Mouse (Mus musculus) MEL (cell line): ENCODE data around the gene Erbb4. TPM values are rescaled to one million over a fixed set of nuclear protein-coding genes. Genes with fewer than 3 reads are reported as not detected.

Experiments used
- DNase-seq: peaks from one replicate; pipeline ENCODE4 v3.0.0; 2011; ENCODE audit warnings: low read depth, low spot score
- H3K27ac ChIP-seq: 2 replicates; pipeline ENCODE4 v1.5.1; 2012; ENCODE audit warnings: low read depth, mild to moderate bottlenecking, control low read depth, low read length, moderate library complexity; ENCODE audit not compliant: control insufficient read depth
- H3K27me3 ChIP-seq, 2 experiments: fragments of 150-350 bp in 1 of 2; sonication (generic) in 1 of 2; 2 replicates each; pipeline ENCODE4 v1.6.1; 2012; ENCODE audit warnings: low read length in 2 of 2, mild to moderate bottlenecking in 2 of 2, improper control_type of control experiment in 1 of 2, moderate library complexity in 1 of 2; ENCODE audit not compliant: insufficient read depth in 2 of 2, control insufficient read depth in 1 of 2
- H3K36me3 ChIP-seq, 2 experiments: 2 replicates each; pipeline ENCODE4 v1.6.1; 2012 to 2014; ENCODE audit warnings: low read length in 2 of 2, improper control_type of control experiment in 1 of 2, inconsistent platforms in 1 of 2, mild to moderate bottlenecking in 1 of 2; ENCODE audit not compliant: insufficient read depth in 2 of 2, control insufficient read depth in 1 of 2
- H3K4me1 ChIP-seq, 2 experiments: fragments of 150-350 bp in 1 of 2; sonication (generic) in 1 of 2; 2 replicates each; pipeline ENCODE4 v1.6.1; 2012; ENCODE audit warnings: low read length in 2 of 2, improper control_type of control experiment in 1 of 2, mild to moderate bottlenecking in 1 of 2; ENCODE audit not compliant: insufficient read depth in 2 of 2, control insufficient read depth in 1 of 2
- H3K4me3 ChIP-seq, 2 experiments: fragments of 150-350 bp in 1 of 2; sonication (generic) in 1 of 2; 2 replicates each; pipeline ENCODE4 v1.5.1; 2012; ENCODE audit warnings: low read depth in 2 of 2, low read length in 2 of 2, mild to moderate bottlenecking in 2 of 2, moderate library complexity in 2 of 2, control low read depth in 1 of 2, improper control_type of control experiment in 1 of 2; ENCODE audit not compliant: control insufficient read depth in 1 of 2, insufficient read depth in 1 of 2
- H3K79me2 ChIP-seq: 2 replicates; pipeline ENCODE4 v1.6.1; 2012; ENCODE audit warnings: mild to moderate bottlenecking, low read length, moderate library complexity; ENCODE audit not compliant: control insufficient read depth, poor library complexity, insufficient read depth
- H3K9ac ChIP-seq: 2 replicates; pipeline ENCODE4 v1.6.1; 2012; ENCODE audit warnings: low read depth, mild to moderate bottlenecking, control low read depth, low read length, moderate library complexity; ENCODE audit not compliant: control insufficient read depth, poor library complexity, severe bottlenecking
- H3K9me3 ChIP-seq: fragments of 150-350 bp; sonication (generic); replicated peaks from 2 replicates; pipeline ENCODE4 v1.6.1; 2012; ENCODE audit warnings: mild to moderate bottlenecking, low read length, improper control_type of control experiment, moderate library complexity; ENCODE audit not compliant: insufficient read depth
- BHLHE40 ChIP-seq: IDR thresholded peaks from 2 replicates; pipeline ENCODE4 v1.6.1; 2012; ENCODE audit warnings: low read depth, mild to moderate bottlenecking, inconsistent platforms, low read length, improper control_type of control experiment, borderline replicate concordance
- CHD1 ChIP-seq: IDR thresholded peaks from 2 replicates; pipeline ENCODE4 v1.6.1; 2012; ENCODE audit warnings: low read depth, mild to moderate bottlenecking, inconsistent platforms, low read length, improper control_type of control experiment
- CHD2 ChIP-seq: IDR thresholded peaks from 2 replicates; pipeline ENCODE4 v1.6.1; 2011; ENCODE audit warnings: low read length, improper control_type of control experiment
- CTCF ChIP-seq, 3 experiments: IDR thresholded peaks in 2 of 3; conservative IDR thresholded peaks in 1 of 3; 2 replicates each; pipeline ENCODE4 v1.5.1; 2011 to 2012; ENCODE audit warnings: low read length in 3 of 3, low read depth in 2 of 3, mild to moderate bottlenecking in 2 of 3, improper control_type of control experiment in 1 of 3, inconsistent platforms in 1 of 3, mixed read lengths in 1 of 3, moderate library complexity in 1 of 3; ENCODE audit not compliant: control insufficient read depth in 1 of 3, insufficient read depth in 1 of 3, poor library complexity in 1 of 3, severe bottlenecking in 1 of 3
- E2F4 ChIP-seq: IDR thresholded peaks from 2 replicates; pipeline ENCODE4 v1.6.1; 2011; ENCODE audit warnings: low read depth, low read length, improper control_type of control experiment, borderline replicate concordance
- ELF1 ChIP-seq: IDR thresholded peaks from 2 replicates; pipeline ENCODE4 v1.6.1; 2014; ENCODE audit warnings: low read depth, mild to moderate bottlenecking, inconsistent platforms, low read length, improper control_type of control experiment, moderate library complexity
- GABPA ChIP-seq: IDR thresholded peaks from 2 replicates; pipeline ENCODE4 v1.6.1; 2012; ENCODE audit warnings: low read depth, mild to moderate bottlenecking, inconsistent platforms, low read length, improper control_type of control experiment, moderate library complexity
- HCFC1 ChIP-seq: IDR thresholded peaks from 2 replicates; pipeline ENCODE4 v1.6.1; 2012; ENCODE audit warnings: low read depth, mild to moderate bottlenecking, inconsistent platforms, low read length, improper control_type of control experiment, moderate library complexity
- JUND ChIP-seq: IDR thresholded peaks from 2 replicates; pipeline ENCODE4 v1.6.1; 2011; ENCODE audit warnings: low read depth, mild to moderate bottlenecking, improper control_type of control experiment, low read length
- MAFK ChIP-seq: IDR thresholded peaks from 2 replicates; pipeline ENCODE4 v1.6.1; 2011; ENCODE audit warnings: low read depth, mild to moderate bottlenecking, low read length, improper control_type of control experiment, borderline replicate concordance
- MAX ChIP-seq: IDR thresholded peaks from 2 replicates; pipeline ENCODE4 v1.6.1; 2011; ENCODE audit warnings: low read length, improper control_type of control experiment
- MAZ ChIP-seq: IDR thresholded peaks from 2 replicates; pipeline ENCODE4 v1.6.1; 2012; ENCODE audit warnings: low read depth, mild to moderate bottlenecking, inconsistent platforms, low read length, improper control_type of control experiment
- MXI1 ChIP-seq: IDR thresholded peaks from 2 replicates; pipeline ENCODE4 v1.6.1; 2011; ENCODE audit warnings: mild to moderate bottlenecking, low read depth, low read length, improper control_type of control experiment
- MYC ChIP-seq: IDR thresholded peaks from 2 replicates; pipeline ENCODE4 v1.6.1; 2011; ENCODE audit warnings: low read depth, mild to moderate bottlenecking, low read length, improper control_type of control experiment, moderate library complexity
- NRF1 ChIP-seq: IDR thresholded peaks from 2 replicates; pipeline ENCODE4 v1.6.1; 2014; ENCODE audit warnings: low read depth, mild to moderate bottlenecking, inconsistent platforms, low read length, improper control_type of control experiment, moderate library complexity; ENCODE audit not compliant: poor library complexity, insufficient read depth, severe bottlenecking
- POLR2A ChIP-seq, 2 experiments: IDR thresholded peaks; 2 replicates each; pipeline ENCODE4 v1.6.1; 2011 to 2012; ENCODE audit warnings: low read length in 2 of 2, mild to moderate bottlenecking in 2 of 2, control low read depth in 1 of 2, improper control_type of control experiment in 1 of 2, low read depth in 1 of 2, moderate library complexity in 1 of 2; ENCODE audit not compliant: control insufficient read depth in 1 of 2, insufficient read depth in 1 of 2, poor library complexity in 1 of 2
- POLR2AphosphoS2 ChIP-seq: IDR thresholded peaks from 2 replicates; pipeline ENCODE4 v1.6.1; 2011; ENCODE audit warnings: low read length, improper control_type of control experiment
- POLR2AphosphoS5 ChIP-seq: IDR thresholded peaks from 2 replicates; pipeline ENCODE4 v1.6.1; 2012; ENCODE audit warnings: low read depth, borderline replicate concordance, mild to moderate bottlenecking, inconsistent platforms, low read length, moderate library complexity, mixed read lengths
- RCOR1 ChIP-seq: IDR thresholded peaks from 2 replicates; pipeline ENCODE4 v1.6.1; 2012; ENCODE audit warnings: low read depth, mild to moderate bottlenecking, inconsistent platforms, low read length, improper control_type of control experiment
- SMC3 ChIP-seq: IDR thresholded peaks from 2 replicates; pipeline ENCODE4 v1.6.1; 2011; ENCODE audit warnings: low read depth, low read length, improper control_type of control experiment
- TBP ChIP-seq: IDR thresholded peaks from 2 replicates; pipeline ENCODE4 v1.8.0; 2011; ENCODE audit warnings: low read depth, low read length, improper control_type of control experiment
- UBTF ChIP-seq: IDR thresholded peaks from 2 replicates; pipeline ENCODE4 v1.6.1; 2012; ENCODE audit warnings: low read depth, mild to moderate bottlenecking, inconsistent platforms, low read length, improper control_type of control experiment, moderate library complexity, borderline replicate concordance; ENCODE audit not compliant: insufficient read depth
- USF1 ChIP-seq: IDR thresholded peaks from 2 replicates; pipeline ENCODE4 v1.6.1; 2014; ENCODE audit warnings: low read depth, mild to moderate bottlenecking, inconsistent platforms, low read length, improper control_type of control experiment, moderate library complexity
- USF2 ChIP-seq, 2 experiments: IDR thresholded peaks; 2 replicates each; pipeline ENCODE4 v1.6.1; 2011 to 2012; ENCODE audit warnings: improper control_type of control experiment in 2 of 2, low read length in 2 of 2, borderline replicate concordance in 1 of 2, inconsistent platforms in 1 of 2, low read depth in 1 of 2, mild to moderate bottlenecking in 1 of 2; ENCODE audit not compliant: insufficient read depth in 1 of 2
- ZC3H11A ChIP-seq: IDR thresholded peaks from 2 replicates; pipeline ENCODE4 v1.6.1; 2012; ENCODE audit warnings: low read depth, mild to moderate bottlenecking, inconsistent platforms, low read length, improper control_type of control experiment
- polyA plus RNA-seq, 2 experiments: library from polyadenylated mRNA; stranded (reverse) in 1 of 2; unstranded in 1 of 2; fragments of >175 nt in 1 of 2; fragments of >200 nt in 1 of 2; gene quantifications; 2 replicates each; pipeline versions ENCODE4 v1.2.1 to v1.2.4; 2012; ENCODE audit warnings: low replicate concordance in 2 of 2, low read depth in 1 of 2; ENCODE audit not compliant: insufficient read length in 2 of 2, insufficient read depth in 1 of 2, missing spikeins in 1 of 2
- total RNA-seq: library from RNA; depleted of rRNA; stranded (reverse); fragments of 300-350 nt; gene quantifications from 2 replicates; pipeline ENCODE4 v1.2.3, GENCODE M21; 2012

Gene Erbb4
- total and polyA plus RNA-seq, 3 experiments = not detected

- TF ChIP-seq USF1 (no peak), MAZ (no peak), POLR2AphosphoS5 (no peak), CTCF (IDR thresholded peaks at IDR 0.05 in 2 of 3, conservative IDR thresholded peaks at IDR 0.05 in 1 of 3; ENCODE audit: control insufficient read depth in 1 of 3, insufficient read depth in 1 of 3, low read depth in 2 of 3, low read length in 3 of 3, poor library complexity in 1 of 3, severe bottlenecking in 1 of 3) (no peak), MXI1 (no peak)
- H3K4me3 ChIP-seq = no peak overlapping the region
- H3K4me1 ChIP-seq = no peaks in the 10 kb centered on the region
- H3K27ac ChIP-seq = no peak overlapping the region
- no peaks in the 10 kb centered on the region for H3K79me2 ChIP-seq
- H3K27me3 ChIP-seq = no peaks in the 10 kb centered on the region
- no peaks in the 10 kb centered on the region for H3K36me3 ChIP-seq
- no peak overlapping the region for H3K9ac ChIP-seq
- no peak for DNase-seq
- H3K9me3 ChIP-seq = no peaks in the 10 kb centered on the region
Measured at GRCm38 (mm10) chr1:68573851-68574540, 533.9 kb downstream of the Erbb4 start.

- Histone ChIP-seq H3K27me3 (no peaks in the 10 kb centered on the region), H3K9ac (no peak overlapping the region), H3K4me3 (no peak overlapping the region), H3K9me3 (no peaks in the 10 kb centered on the region), H3K36me3 (no peaks in the 10 kb centered on the region), H3K27ac (no peak overlapping the region), H3K4me1 (no peaks in the 10 kb centered on the region), H3K79me2 (no peaks in the 10 kb centered on the region)
- no peak for DNase-seq
- no peak for TF ChIP-seq BHLHE40
- TF ChIP-seq ZC3H11A = no peak
- no peak for TF ChIP-seq POLR2A (IDR thresholded peaks at IDR 0.05; ENCODE audit: control insufficient read depth in 1 of 2, insufficient read depth in 1 of 2, low read depth in 1 of 2, low read length in 2 of 2, poor library complexity in 1 of 2)
- no peak for TF ChIP-seq USF2 (IDR thresholded peaks at IDR 0.05; ENCODE audit: borderline replicate concordance in 1 of 2, insufficient read depth in 1 of 2, low read depth in 1 of 2, low read length in 2 of 2)
- TF ChIP-seq CHD2 = no peak
- no peak for TF ChIP-seq ELF1
- TF ChIP-seq TBP = no peak
- TF ChIP-seq HCFC1 = no peak
- TF ChIP-seq E2F4 = no peak
- no peak for TF ChIP-seq MYC
Measured at GRCm38 (mm10) chr1:68570924-68571323, 536.9 kb downstream of the Erbb4 start.

- no peak overlapping the region for H3K9ac ChIP-seq
- H3K79me2 ChIP-seq = no peaks in the 10 kb centered on the region
- no peaks in the 10 kb centered on the region for H3K27me3 ChIP-seq
- no peaks in the 10 kb centered on the region for H3K4me1 ChIP-seq
- no peak for DNase-seq
- TF ChIP-seq E2F4 (no peak), POLR2A (IDR thresholded peaks at IDR 0.05; ENCODE audit: control insufficient read depth in 1 of 2, insufficient read depth in 1 of 2, low read depth in 1 of 2, low read length in 2 of 2, poor library complexity in 1 of 2) (no peak), JUND (no peak), POLR2AphosphoS2 (no peak), CHD1 (no peak), ELF1 (no peak), GABPA (no peak), NRF1 (no peak), RCOR1 (no peak), UBTF (no peak), MAX (no peak), SMC3 (no peak), MAFK (no peak), BHLHE40 (no peak), USF2 (IDR thresholded peaks at IDR 0.05; ENCODE audit: borderline replicate concordance in 1 of 2, insufficient read depth in 1 of 2, low read depth in 1 of 2, low read length in 2 of 2) (no peak)
- no peak overlapping the region for H3K4me3 ChIP-seq
- no peaks in the 10 kb centered on the region for H3K36me3 ChIP-seq
- no peaks in the 10 kb centered on the region for H3K9me3 ChIP-seq
- no peak overlapping the region for H3K27ac ChIP-seq
Measured at GRCm38 (mm10) chr1:68542942-68543341, 564.9 kb downstream of the Erbb4 start.
